Mouse (Mus musculus) stomach, postnatal 0 days (tissue): ENCODE results near the gene Vmn1r231.

ENCODE experiments used
- CTCF ChIP-seq: IDR thresholded peaks from 2 replicates; pipeline ENCODE4 v1.5.1; 2016; ENCODE audit warnings: antibody characterized with exemption, low read depth, mild to moderate bottlenecking, moderate library complexity
- EP300 ChIP-seq: optimal IDR thresholded peaks from 2 replicates; pipeline ENCODE3; 2016; ENCODE audit warnings: antibody characterized with exemption

GRCm38 (mm10) chr17:20919614-20920013, 14.7 kb upstream of the Vmn1r231 start, which contains the start of gene Vmn1r232:
- TF ChIP-seq CTCF: no peak
- TF ChIP-seq EP300: no peak
